Mouse (Mus musculus) liver, embryonic 11.5 days (tissue): ENCODE measurements around the gene Nup210. TPM values are rescaled to one million over a fixed set of nuclear protein-coding genes. Genes with fewer than 3 reads are reported as not detected.

Experiments used
- ATAC-seq: fragments of 200-750 bp; cut with Nextera tagmentation; replicated peaks from 2 replicates; pipeline ENCODE4 v1.8.0; 2017; ENCODE audit warnings: moderate number of reproducible peaks, mild to moderate bottlenecking, moderate TSS enrichment, moderate library complexity; ENCODE audit not compliant: low FRiP score
- DNase-seq: peaks from one replicate; pipeline ENCODE4 v3.0.0-alpha.2; 2017; ENCODE audit warnings: low spot score
- H3K27ac ChIP-seq: fragments of 300-500 bp; sonication (generic); 2 replicates; pipeline ENCODE4 v1.5.1; 2014; ENCODE audit warnings: mild to moderate bottlenecking, low read depth, low read length, control low read depth
- H3K27me3 ChIP-seq: fragments of 300-500 bp; sonication (generic); replicated peaks from 2 replicates; pipeline ENCODE4 v1.6.1; 2014; ENCODE audit warnings: low read length, mixed read lengths; ENCODE audit not compliant: control insufficient read depth, insufficient read depth
- H3K36me3 ChIP-seq: fragments of 300-500 bp; sonication (generic); 2 replicates; pipeline ENCODE4 v1.6.1; 2014; ENCODE audit warnings: mild to moderate bottlenecking, low read length, moderate library complexity, mixed read lengths; ENCODE audit not compliant: control insufficient read depth, insufficient read depth
- H3K4me1 ChIP-seq: fragments of 300-500 bp; sonication (generic); replicated peaks from 2 replicates; pipeline ENCODE4 v1.6.1; 2014; ENCODE audit warnings: low read length, mixed read lengths; ENCODE audit not compliant: control insufficient read depth, insufficient read depth
- H3K4me2 ChIP-seq: fragments of 300-500 bp; sonication (generic); 2 replicates; pipeline ENCODE4 v1.6.1; 2014; ENCODE audit warnings: mild to moderate bottlenecking, control low read depth, moderate library complexity
- H3K4me3 ChIP-seq: fragments of 300-500 bp; sonication (generic); 2 replicates; pipeline ENCODE4 v1.5.1; 2014; ENCODE audit warnings: low read depth, low read length, control low read depth
- H3K9ac ChIP-seq: fragments of 300-500 bp; sonication (generic); 2 replicates; pipeline ENCODE4 v1.6.1; 2014; ENCODE audit warnings: low read depth, low read length, control low read depth
- H3K9me3 ChIP-seq: fragments of 300-500 bp; sonication (generic); 2 replicates; pipeline ENCODE4 v1.6.1; 2016; ENCODE audit warnings: low read length, inconsistent platforms, mixed read lengths; ENCODE audit not compliant: control insufficient read depth
- WGBS: fragments of 180-500 bp; shearing (Covaris S2); extraction: QIAGEN DNeasy Blood & Tissue Kit; methylation state at CpG from one replicate; pipeline ENCODE4 v1.1.7; 2014; 5-methylcytosine and 5-hydroxymethylcytosine counted together
- polyA plus RNA-seq: library from polyadenylated mRNA; unstranded; fragments of >200 nt; fragmentation: Nextera tagmentation; extraction: Ambion mirVana; gene quantifications from 2 replicates; pipeline ENCODE4 v1.2.1, GENCODE M21; 2014

Nup210 gene
- polyA plus RNA-seq, 1 experiment from 2014 or later: 53.5 TPM

GRCm38 (mm10) chr6:91014198-91014958, 102.3 kb downstream of the Nup210 start:
- H3K9ac ChIP-seq: no peak overlapping the region
- no peaks in the 10 kb centered on the region for H3K27me3 ChIP-seq
- no peak overlapping the region for H3K4me3 ChIP-seq
- no peak overlapping the region for H3K4me2 ChIP-seq
- H3K36me3 ChIP-seq: 0 out of 2 replicates have a peak, but pooled peaks cover 2% of the 10 kb centered on the region
- H3K9me3 ChIP-seq: no peaks in the 10 kb centered on the region
- no peak for ATAC-seq
- WGBS: 77% methylated on average over 9 of the region's 9 CpGs
- no peak overlapping the region for H3K27ac ChIP-seq
- DNase-seq: no peak
- H3K4me1 ChIP-seq: 0 out of 2 replicates have a peak, but pooled peaks cover 2% of the 10 kb centered on the region

GRCm38 (mm10) chr6:91012458-91012857, 104.2 kb downstream of the Nup210 start:
- ATAC-seq: no peak
- 0 out of 2 replicates have a peak, but pooled peaks cover under 1% of the 10 kb centered on the region for H3K36me3 ChIP-seq
- 81% methylated on average over 3 of the region's 3 CpGs for WGBS

GRCm38 (mm10) chr6:91011568-91011967, 105.1 kb downstream of the Nup210 start:
- H3K27me3 ChIP-seq: no peaks in the 10 kb centered on the region
- no peaks in the 10 kb centered on the region for H3K36me3 ChIP-seq
- no peak overlapping the region for H3K4me3 ChIP-seq
- no peak for DNase-seq
- peaks cover 12% of the 10 kb centered on the region for H3K4me1 ChIP-seq
- no peak overlapping the region for H3K4me2 ChIP-seq
- no peak for ATAC-seq
- no peak overlapping the region for H3K27ac ChIP-seq
- 60% methylated on average over 4 of the region's 4 CpGs for WGBS
- H3K9ac ChIP-seq: no peak overlapping the region
- H3K9me3 ChIP-seq: no peaks in the 10 kb centered on the region

More at GRCm38 (mm10) chr6:91012458-91012857, 104.2 kb downstream of the Nup210 start:
- no peak for DNase-seq
- peaks cover 8% of the 10 kb centered on the region for H3K4me1 ChIP-seq
- H3K27ac ChIP-seq: no peak overlapping the region
- H3K9ac ChIP-seq: no peak overlapping the region
- no peaks in the 10 kb centered on the region for H3K27me3 ChIP-seq
- no peak overlapping the region for H3K4me3 ChIP-seq
- H3K4me2 ChIP-seq: no peak overlapping the region
- H3K9me3 ChIP-seq: no peaks in the 10 kb centered on the region

GRCm38 (mm10) chr6:91008284-91008830, 108.3 kb downstream of the Nup210 start:
- H3K4me2 ChIP-seq: peak overlapping the region; percentile 43
- H3K4me3 ChIP-seq: no peak overlapping the region
- H3K9me3 ChIP-seq: no peaks in the 10 kb centered on the region
- WGBS: 68% methylated on average over 3 of the region's 3 CpGs
- H3K27me3 ChIP-seq: no peaks in the 10 kb centered on the region
- H3K9ac ChIP-seq: no peak overlapping the region
- no peak for DNase-seq
- ATAC-seq: peak; percentile 84
- peaks cover 26% of the 10 kb centered on the region for H3K4me1 ChIP-seq
- peak overlapping the region; percentile 88 for H3K27ac ChIP-seq
- no peaks in the 10 kb centered on the region for H3K36me3 ChIP-seq

GRCm38 (mm10) chr6:91007207-91007606, 109.4 kb downstream of the Nup210 start:
- WGBS: 45% methylated on average over 2 of the region's 2 CpGs
- H3K27ac ChIP-seq: peak overlapping the region; percentile 88
- peak; percentile 83 for ATAC-seq

GRCm38 (mm10) chr6:91004157-91004556, 112.5 kb downstream of the Nup210 start:
- Histone ChIP-seq H3K9me3 (no peaks in the 10 kb centered on the region), H3K36me3 (no peaks in the 10 kb centered on the region), H3K4me3 (peak overlapping the region; percentile 9; the same call in 1 of the 2 replicates), H3K4me2 (peak overlapping the region; percentile 52), H3K9ac (peak overlapping the region; percentile 38; the same call in 1 of the 2 replicates), H3K4me1 (peaks cover 38% of the 10 kb centered on the region), H3K27ac (peak overlapping the region; percentile 6; the same call in 1 of the 2 replicates), H3K27me3 (no peaks in the 10 kb centered on the region)
- DNase-seq (no peak), ATAC-seq (no peak)
- 83% methylated on average over 2 of the region's 2 CpGs for WGBS

More at GRCm38 (mm10) chr6:91007207-91007606, 109.4 kb downstream of the Nup210 start:
- Histone ChIP-seq H3K9ac (peak overlapping the region; percentile 12; the same call in 1 of the 2 replicates), H3K36me3 (no peaks in the 10 kb centered on the region), H3K27me3 (no peaks in the 10 kb centered on the region), H3K4me1 (peaks cover 30% of the 10 kb centered on the region), H3K9me3 (no peaks in the 10 kb centered on the region), H3K4me3 (no peak overlapping the region), H3K4me2 (peak overlapping the region; percentile 43)
- no peak for DNase-seq

- ATAC-seq: peak; percentile 49
- no peaks in the 10 kb centered on the region for H3K9me3 ChIP-seq
Observed at GRCm38 (mm10) chr6:91003310-91003995, 113.2 kb downstream of the Nup210 start.

GRCm38 (mm10) chr6:91001566-91001965, 115.1 kb downstream of the Nup210 start:
- no peak overlapping the region for H3K4me3 ChIP-seq
- no peak overlapping the region; the same call in 1 of the 2 replicates for H3K4me2 ChIP-seq
- H3K27ac ChIP-seq: no peak overlapping the region
- ATAC-seq (no peak), DNase-seq (no peak)
- no peaks in the 10 kb centered on the region for H3K9me3 ChIP-seq
- H3K27me3 ChIP-seq: no peaks in the 10 kb centered on the region
- peaks cover 28% of the 10 kb centered on the region for H3K4me1 ChIP-seq
- no peak overlapping the region for H3K9ac ChIP-seq
- 51% methylated on average over 7 of the region's 7 CpGs for WGBS
- no peaks in the 10 kb centered on the region for H3K36me3 ChIP-seq

More at GRCm38 (mm10) chr6:91003310-91003995, 113.2 kb downstream of the Nup210 start:
- Histone ChIP-seq H3K27me3 (no peaks in the 10 kb centered on the region), H3K27ac (peak overlapping the region; percentile 6), H3K9ac (peak overlapping the region; percentile 38), H3K36me3 (no peaks in the 10 kb centered on the region), H3K4me3 (peak overlapping the region; percentile 9; the same call in 1 of the 2 replicates), H3K4me1 (peaks cover 32% of the 10 kb centered on the region), H3K4me2 (peak overlapping the region; percentile 52)
- DNase-seq: no peak
- 25% methylated on average over 3 of the region's 3 CpGs for WGBS
